Mouse (Mus musculus): ENCODE measurements around the gene Umad1. TPM values are rescaled to one million over a fixed set of nuclear protein-coding genes. Genes with fewer than 3 reads are reported as not detected.
"Not testable (repeated sequence)": the region's sequence is repeated elsewhere in the genome, so short reads cannot be mapped to it uniquely, and the experiment has no call there.

The Umad1 gene
- polyA plus RNA-seq, 1 experiment from 2014 or later = 60.0 TPM

DNA sequence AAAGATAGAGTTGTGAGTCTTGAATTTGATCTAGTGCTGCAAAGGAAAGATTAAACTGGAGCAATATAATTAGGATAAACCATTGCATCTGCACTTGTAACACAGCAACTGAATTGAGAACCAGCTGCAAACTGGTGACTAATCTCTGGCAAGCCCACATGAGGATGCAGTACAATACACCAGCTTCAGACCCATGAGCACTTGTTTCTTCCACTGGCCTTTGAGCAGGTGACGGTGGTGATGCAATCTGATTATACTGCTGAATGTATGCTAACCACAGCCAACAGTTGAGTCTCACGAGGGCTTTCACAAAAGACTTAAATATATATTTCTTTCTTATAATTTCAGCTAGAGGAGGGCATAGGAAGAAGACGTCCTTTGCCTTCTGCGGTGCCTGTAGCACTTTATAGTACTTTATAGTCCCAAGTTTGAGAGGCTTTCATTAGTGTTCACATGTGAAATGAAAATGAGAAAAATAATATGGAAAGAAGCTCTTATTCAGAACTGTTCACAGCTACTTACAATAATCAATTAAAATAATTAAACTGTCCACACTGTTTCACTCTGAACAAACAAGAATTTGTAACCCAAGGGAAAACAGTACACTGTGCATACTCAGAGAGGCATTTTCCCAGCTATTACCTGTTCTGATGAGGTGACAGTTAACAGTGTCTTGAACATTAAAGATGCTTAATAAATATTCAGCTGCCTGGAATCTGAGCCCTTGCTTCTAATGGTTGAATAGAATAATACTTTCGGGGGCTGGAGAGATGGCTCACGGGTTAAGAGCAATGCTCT is 40.2 kb downstream of the Umad1 start:
- 79% methylated on average over 6 of the region's 6 CpGs for WGBS
- no peak overlapping the region for H3K27ac ChIP-seq (ENCODE audit: low read depth, low read length)
- H3K9me3 ChIP-seq (ENCODE audit: control insufficient read depth, low read length) = no peaks in the 10 kb centered on the region
- H3K4me3 ChIP-seq (ENCODE audit: low read depth, low read length) = no peak overlapping the region
- no peaks in the 10 kb centered on the region for H3K27me3 ChIP-seq (ENCODE audit: control insufficient read depth, insufficient read depth, low read length)
- H3K4me1 ChIP-seq (ENCODE audit: control insufficient read depth, insufficient read depth, low read length) = no peaks in the 10 kb centered on the region
- H3K36me3 ChIP-seq (ENCODE audit: control insufficient read depth, insufficient read depth, low read length) = no peaks in the 10 kb centered on the region
- H3K9ac ChIP-seq (replicated peaks; ENCODE audit: low read depth, low read length) = no peak overlapping the region
- no peak overlapping the region for H3K4me2 ChIP-seq (ENCODE audit: low read depth, low read length)
- ATAC-seq (ENCODE audit: low read depth) = no peak

DNA sequence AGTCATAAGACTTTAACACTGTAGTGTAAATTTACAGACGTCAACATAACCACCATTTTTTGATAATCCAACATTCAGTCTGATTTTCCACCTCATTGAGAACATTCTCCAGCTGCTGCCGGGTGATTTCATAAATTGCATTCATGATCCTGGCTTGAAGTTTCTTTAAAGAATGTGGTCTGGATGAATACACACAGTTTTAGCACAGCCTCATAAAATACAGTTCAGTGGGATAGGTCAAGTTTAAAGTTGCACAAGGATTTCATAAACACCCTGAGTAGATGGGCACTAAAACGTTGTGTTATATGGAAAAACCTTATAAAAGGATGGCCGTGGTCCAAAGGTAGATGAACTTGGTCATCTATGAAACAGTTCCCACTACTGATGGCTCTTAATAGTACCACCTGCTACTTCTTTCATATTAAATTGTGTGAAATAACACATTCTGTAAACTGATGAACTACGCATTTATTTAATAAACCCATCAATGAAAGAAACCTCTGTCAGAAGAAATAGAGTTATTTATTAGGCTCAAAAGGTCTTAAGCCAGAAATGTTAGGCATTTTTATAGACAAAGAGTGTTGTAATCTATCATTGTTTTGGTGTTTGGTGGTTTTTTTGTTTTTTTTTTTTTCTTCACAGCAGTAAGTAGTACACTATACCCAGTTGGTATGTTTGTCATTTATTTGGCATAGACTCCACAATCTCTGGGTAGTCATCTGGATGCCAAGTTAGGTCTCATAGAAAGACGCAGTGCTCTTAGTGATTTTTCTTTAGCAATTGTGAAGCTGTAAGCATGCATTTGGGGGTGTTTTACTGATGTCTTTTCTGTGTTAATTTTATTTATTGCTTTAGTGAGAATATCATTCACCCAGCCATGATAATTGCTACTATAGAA is 49.0 kb downstream of the Umad1 start:
- Histone ChIP-seq H3K4me3 (ENCODE audit: low read depth, low read length) (no peak overlapping the region), H3K27me3 (ENCODE audit: control insufficient read depth, insufficient read depth, low read length) (no peaks in the 10 kb centered on the region), H3K4me2 (ENCODE audit: low read depth, low read length) (no peak overlapping the region), H3K36me3 (ENCODE audit: control insufficient read depth, insufficient read depth, low read length) (no peaks in the 10 kb centered on the region), H3K27ac (ENCODE audit: low read depth, low read length) (no peak overlapping the region), H3K9ac (replicated peaks; ENCODE audit: low read depth, low read length) (no peak overlapping the region), H3K4me1 (ENCODE audit: control insufficient read depth, insufficient read depth, low read length) (no peaks in the 10 kb centered on the region), H3K9me3 (ENCODE audit: control insufficient read depth, low read length) (no peaks in the 10 kb centered on the region)
- peak; percentile 54 for ATAC-seq (ENCODE audit: low read depth)
- 54% methylated on average over 6 of the region's 6 CpGs for WGBS

DNA sequence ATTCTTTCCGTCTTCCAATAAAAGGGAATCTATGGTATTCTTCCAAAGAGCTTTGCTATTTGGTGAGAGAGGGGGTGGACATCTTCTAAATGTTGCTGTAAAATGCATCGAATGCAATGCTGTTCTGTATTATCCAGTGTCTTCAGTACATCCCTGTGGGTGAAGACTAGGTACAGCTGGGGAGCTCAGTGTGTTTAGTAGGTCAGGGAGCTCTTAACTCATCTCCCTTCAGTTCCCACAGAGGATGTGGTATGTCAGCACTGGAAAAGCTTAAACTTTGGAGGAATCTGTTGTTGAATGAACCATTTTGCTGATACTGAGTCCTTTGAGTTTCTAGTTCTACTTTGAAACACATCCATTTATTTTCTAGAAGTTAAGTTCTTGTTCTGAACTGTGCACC is 53.5 kb downstream of the Umad1 start:
- H3K4me2 ChIP-seq (ENCODE audit: low read depth, low read length) = no peak overlapping the region
- no peak overlapping the region for H3K9ac ChIP-seq (replicated peaks; ENCODE audit: low read depth, low read length)
- H3K9me3 ChIP-seq (ENCODE audit: control insufficient read depth, low read length) = no peaks in the 10 kb centered on the region
- no peaks in the 10 kb centered on the region for H3K36me3 ChIP-seq (ENCODE audit: control insufficient read depth, insufficient read depth, low read length)
- H3K4me1 ChIP-seq (ENCODE audit: control insufficient read depth, insufficient read depth, low read length) = no peaks in the 10 kb centered on the region
- no peak overlapping the region for H3K4me3 ChIP-seq (ENCODE audit: low read depth, low read length)
- no peaks in the 10 kb centered on the region for H3K27me3 ChIP-seq (ENCODE audit: control insufficient read depth, insufficient read depth, low read length)
- WGBS = 89% methylated on average over 2 of the region's 2 CpGs
- H3K27ac ChIP-seq (ENCODE audit: low read depth, low read length) = no peak overlapping the region
- ATAC-seq (ENCODE audit: low read depth) = no peak

DNA sequence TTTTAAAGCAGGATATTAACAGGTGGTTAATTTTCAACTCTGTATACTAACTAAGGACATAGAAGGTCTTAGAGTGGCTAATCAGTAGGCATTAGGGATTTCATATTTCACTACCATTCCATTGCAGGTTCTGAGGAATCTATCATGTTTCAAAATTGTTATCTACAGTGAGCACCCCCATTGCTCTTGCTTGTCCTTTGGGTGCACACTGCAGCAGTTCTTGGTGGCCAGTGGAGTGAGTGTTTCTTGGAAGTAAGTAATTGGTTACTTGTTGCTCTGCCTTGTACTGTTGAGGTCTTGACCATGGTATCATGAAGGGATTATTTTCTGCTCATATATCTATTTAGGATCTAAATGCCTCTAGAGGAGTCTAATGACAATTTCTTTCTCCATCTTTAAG is 57.1 kb downstream of the Umad1 start:
- Histone ChIP-seq H3K4me3 (ENCODE audit: low read depth, low read length) (no peak overlapping the region), H3K4me1 (ENCODE audit: control insufficient read depth, insufficient read depth, low read length) (no peaks in the 10 kb centered on the region), H3K27ac (ENCODE audit: low read depth, low read length) (no peak overlapping the region), H3K9ac (replicated peaks; ENCODE audit: low read depth, low read length) (no peak overlapping the region), H3K27me3 (ENCODE audit: control insufficient read depth, insufficient read depth, low read length) (no peaks in the 10 kb centered on the region), H3K36me3 (ENCODE audit: control insufficient read depth, insufficient read depth, low read length) (no peaks in the 10 kb centered on the region), H3K4me2 (ENCODE audit: low read depth, low read length) (no peak overlapping the region), H3K9me3 (ENCODE audit: control insufficient read depth, low read length) (no peaks in the 10 kb centered on the region)
- ATAC-seq (ENCODE audit: low read depth) = no peak

DNA sequence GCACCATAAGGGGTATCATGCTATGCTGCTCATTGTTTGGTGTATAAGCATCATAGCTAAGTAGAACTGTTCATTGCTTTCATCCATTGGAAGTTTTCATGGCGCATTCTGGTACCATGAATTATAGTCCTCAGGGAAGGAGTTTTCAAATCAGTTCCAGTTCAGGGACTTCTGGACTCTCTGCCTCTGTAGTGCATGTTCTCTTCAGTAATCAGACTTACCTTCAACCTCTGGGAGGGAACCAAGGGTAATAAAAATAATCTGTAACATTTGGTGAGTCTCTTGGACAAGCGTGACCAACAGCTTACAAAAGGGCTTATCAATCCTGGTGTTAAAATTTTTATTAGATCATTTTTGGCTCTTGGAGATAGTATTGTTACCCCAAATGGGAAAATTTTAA is 60.5 kb downstream of the Umad1 start:
- no peak for ATAC-seq (ENCODE audit: low read depth)
- no peaks in the 10 kb centered on the region for H3K4me1 ChIP-seq (ENCODE audit: control insufficient read depth, insufficient read depth, low read length)
- no peaks in the 10 kb centered on the region for H3K9me3 ChIP-seq (ENCODE audit: control insufficient read depth, low read length)
- H3K9ac ChIP-seq (replicated peaks; ENCODE audit: low read depth, low read length) = no peak overlapping the region
- no peaks in the 10 kb centered on the region for H3K36me3 ChIP-seq (ENCODE audit: control insufficient read depth, insufficient read depth, low read length)
- no peak overlapping the region for H3K4me3 ChIP-seq (ENCODE audit: low read depth, low read length)
- H3K27ac ChIP-seq (ENCODE audit: low read depth, low read length) = no peak overlapping the region
- no peak overlapping the region for H3K4me2 ChIP-seq (ENCODE audit: low read depth, low read length)
- no peaks in the 10 kb centered on the region for H3K27me3 ChIP-seq (ENCODE audit: control insufficient read depth, insufficient read depth, low read length)
- 96% methylated on average over 2 of the region's 2 CpGs for WGBS

DNA sequence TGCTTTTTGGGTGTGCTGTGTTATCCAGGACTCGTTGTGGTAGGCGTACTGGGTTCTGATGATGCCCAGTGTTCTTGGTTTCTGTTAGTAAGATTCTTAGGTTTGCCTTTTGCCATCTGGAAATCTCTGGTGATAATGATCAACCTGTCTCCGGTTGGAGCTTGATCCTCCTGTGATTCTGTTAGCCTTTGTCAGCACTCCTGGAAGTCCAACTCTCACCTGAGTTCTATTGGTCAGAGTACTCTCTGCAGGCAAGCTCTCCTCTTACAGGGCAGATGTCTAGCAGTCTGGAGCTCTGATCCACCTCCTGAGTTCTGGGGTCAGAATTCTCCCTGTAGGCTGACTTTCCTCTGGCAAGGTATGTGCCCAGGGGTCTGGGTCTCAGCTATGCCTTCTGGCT is 72.4 kb downstream of the Umad1 start:
- H3K27me3 ChIP-seq (ENCODE audit: control insufficient read depth, insufficient read depth, low read length); H3K4me3 ChIP-seq (ENCODE audit: low read depth, low read length); H3K27ac ChIP-seq (ENCODE audit: low read depth, low read length); H3K4me1 ChIP-seq (ENCODE audit: control insufficient read depth, insufficient read depth, low read length); H3K4me2 ChIP-seq (ENCODE audit: low read depth, low read length); ATAC-seq (ENCODE audit: low read depth); H3K36me3 ChIP-seq (ENCODE audit: control insufficient read depth, insufficient read depth, low read length); H3K9ac ChIP-seq (replicated peaks; ENCODE audit: low read depth, low read length); H3K9me3 ChIP-seq (ENCODE audit: control insufficient read depth, low read length): not testable (repeated sequence)
- 97% methylated on average over 3 of the region's 3 CpGs for WGBS

DNA sequence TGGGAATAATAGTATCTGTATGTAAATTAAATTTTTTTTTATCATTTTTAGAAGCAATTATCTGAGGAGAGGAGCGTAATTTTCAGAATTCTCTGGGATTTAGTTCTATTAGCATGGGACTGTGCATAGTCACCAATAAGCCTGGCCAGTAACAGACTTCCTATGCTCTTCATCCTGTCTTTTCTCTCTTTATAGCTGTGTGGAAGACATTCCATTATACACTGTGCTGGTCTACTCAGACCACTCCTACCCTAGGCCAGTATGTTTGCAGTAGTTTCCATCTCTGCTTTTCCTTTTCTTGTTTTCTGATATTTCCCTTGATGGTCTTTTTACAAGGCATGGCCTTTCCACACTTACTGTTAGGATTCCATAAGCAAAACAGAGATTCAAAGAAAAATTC is 74.3 kb downstream of the Umad1 start:
- ATAC-seq (ENCODE audit: low read depth) = no peak
- H3K4me2 ChIP-seq (ENCODE audit: low read depth, low read length) = no peak overlapping the region
- WGBS = 93% methylated on average over 1 of the region's 1 CpGs
- H3K4me1 ChIP-seq (ENCODE audit: control insufficient read depth, insufficient read depth, low read length) = no peaks in the 10 kb centered on the region
- H3K36me3 ChIP-seq (ENCODE audit: control insufficient read depth, insufficient read depth, low read length) = no peaks in the 10 kb centered on the region
- H3K9ac ChIP-seq (replicated peaks; ENCODE audit: low read depth, low read length) = no peak overlapping the region
- H3K9me3 ChIP-seq (ENCODE audit: control insufficient read depth, low read length) = no peaks in the 10 kb centered on the region
- H3K27ac ChIP-seq (ENCODE audit: low read depth, low read length) = no peak overlapping the region
- H3K27me3 ChIP-seq (ENCODE audit: control insufficient read depth, insufficient read depth, low read length) = no peaks in the 10 kb centered on the region
- H3K4me3 ChIP-seq (ENCODE audit: low read depth, low read length) = no peak overlapping the region

DNA sequence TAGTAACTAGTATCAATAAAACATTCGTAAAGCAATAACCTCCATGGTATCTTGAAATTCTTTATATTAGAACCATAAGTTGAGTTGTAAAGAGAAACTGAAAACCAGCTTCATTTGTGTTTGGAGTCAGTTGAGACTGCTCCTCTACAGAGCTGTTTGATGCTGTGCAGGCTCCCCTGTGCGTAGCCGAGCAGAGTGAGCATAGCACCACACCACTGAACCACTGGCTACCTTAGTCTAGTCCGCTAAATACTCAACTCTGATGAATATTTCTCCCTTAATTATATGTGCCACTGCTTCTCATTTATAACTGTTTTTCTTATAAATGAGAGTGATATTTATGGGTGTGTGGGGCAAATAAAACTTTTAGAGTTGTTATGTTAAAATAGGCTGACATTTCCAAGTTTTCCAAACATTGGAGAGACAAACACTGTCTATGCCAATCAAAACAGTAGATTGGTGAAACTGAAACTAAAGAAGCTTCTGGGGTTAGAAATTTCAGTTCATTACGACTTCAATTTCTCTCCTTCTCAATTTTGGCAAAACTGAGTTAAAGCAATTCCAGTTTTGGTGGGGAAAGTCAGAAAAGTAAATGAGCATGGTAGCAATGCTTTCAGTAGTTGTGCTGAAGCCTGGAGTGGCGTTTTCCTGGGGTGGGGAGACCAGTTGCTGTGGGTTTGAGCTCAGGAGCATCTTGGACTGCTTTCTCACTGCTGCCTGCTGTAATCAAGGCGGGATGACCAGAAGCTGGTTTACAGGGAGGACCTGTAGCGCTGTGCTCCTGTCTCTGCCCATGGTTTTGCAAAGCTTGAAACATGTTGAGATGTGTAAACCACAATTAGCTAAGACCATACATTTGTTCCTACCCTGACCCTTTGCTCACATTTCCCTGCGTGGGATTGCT is 77.7 kb downstream of the Umad1 start:
- Histone ChIP-seq H3K9ac (replicated peaks; ENCODE audit: low read depth, low read length) (no peak overlapping the region), H3K36me3 (ENCODE audit: control insufficient read depth, insufficient read depth, low read length) (no peaks in the 10 kb centered on the region), H3K9me3 (ENCODE audit: control insufficient read depth, low read length) (no peaks in the 10 kb centered on the region), H3K27me3 (ENCODE audit: control insufficient read depth, insufficient read depth, low read length) (no peaks in the 10 kb centered on the region), H3K4me3 (ENCODE audit: low read depth, low read length) (no peak overlapping the region), H3K4me2 (ENCODE audit: low read depth, low read length) (no peak overlapping the region), H3K4me1 (ENCODE audit: control insufficient read depth, insufficient read depth, low read length) (no peaks in the 10 kb centered on the region), H3K27ac (ENCODE audit: low read depth, low read length) (no peak overlapping the region)
- 88% methylated on average over 9 of the region's 9 CpGs for WGBS
- no peak for ATAC-seq (ENCODE audit: low read depth)

All from neural tube, embryonic 14.5 days (tissue).